Mouse (Mus musculus): ENCODE data around the gene Slc7a10. TPM values are rescaled to one million over a fixed set of nuclear protein-coding genes. Genes with fewer than 3 reads are reported as not detected.

Slc7a10 gene
- total RNA-seq (2021) (under 1 TPM; 0.60 to 0.77 TPM), polyA plus RNA-seq (2012; rRNA removed) (1.5 and 2.9 TPM in 2 replicates)
- long read RNA-seq = 0 reads

GRCm38 (mm10) chr7:35185889-35186569, at the start of gene Slc7a10:
Gene Slc7a10, plus strand, starts transcription at chr7:35186385.
- Histone ChIP-seq H3K79me2 (replicated peaks; ENCODE audit: control insufficient read depth, insufficient read depth, low read length) (no peaks in the 10 kb centered on the region), H3K4me1 (ENCODE audit: control insufficient read depth, insufficient read depth, low read length) (no peaks in the 10 kb centered on the region), H3K4me3 (no peak within 1 kb of the TSS; the same call in 1 of the 2 replicates), H3K27ac (no peak within 1 kb of the TSS), H3K36me3 (ENCODE audit: control insufficient read depth, insufficient read depth, low read length) (no peaks in the 10 kb centered on the region), H3K27me3 (ENCODE audit: control insufficient read depth, insufficient read depth, low read length) (peaks cover 10% of the 10 kb centered on the region), H3K9ac (ENCODE audit: low read depth, low read length) (peak within 1 kb of the TSS; percentile 52)
- WGBS = 3% methylated on average over 43 of the region's 43 CpGs
- no peak for DNase-seq
- no peak for TF ChIP-seq EP300 (IDR thresholded peaks at IDR 0.05; ENCODE audit: insufficient read depth, low read depth, low read length)
- TF ChIP-seq CTCF (IDR thresholded peaks at IDR 0.05) = no peak
- no peak for TF ChIP-seq POLR2A (IDR thresholded peaks at IDR 0.05; ENCODE audit: insufficient read depth, low read depth, low read length)
- intact Hi-C loops (cut with DNase I) = loop anchor here (5.0 kb wide), 1 partner anchor 76 kb away; no protein-coding TSS in a partner anchor

GRCm38 (mm10) chr7:35137524-35137923, 48.7 kb upstream of the Slc7a10 start:
- DNase-seq = no peak
- WGBS = 63% methylated on average over 1 of the region's 1 CpGs
- Histone ChIP-seq H3K36me3 (ENCODE audit: control insufficient read depth, insufficient read depth, low read length) (no peaks in the 10 kb centered on the region), H3K9ac (ENCODE audit: low read depth, low read length) (no peak overlapping the region), H3K4me3 (no peak overlapping the region), H3K27ac (no peak overlapping the region), H3K4me1 (ENCODE audit: control insufficient read depth, insufficient read depth, low read length) (no peaks in the 10 kb centered on the region; the same call in 1 of the 2 replicates), H3K79me2 (replicated peaks; ENCODE audit: control insufficient read depth, insufficient read depth, low read length) (no peaks in the 10 kb centered on the region), H3K27me3 (ENCODE audit: control insufficient read depth, insufficient read depth, low read length) (no peaks in the 10 kb centered on the region)
- intact Hi-C loops (cut with DNase I) = no loop called here
- TF ChIP-seq EP300 (IDR thresholded peaks at IDR 0.05; ENCODE audit: insufficient read depth, low read depth, low read length) (no peak), POLR2A (IDR thresholded peaks at IDR 0.05; ENCODE audit: insufficient read depth, low read depth, low read length) (no peak), CTCF (IDR thresholded peaks at IDR 0.05) (no peak)

GRCm38 (mm10) chr7:35138481-35138880, 47.7 kb upstream of the Slc7a10 start:
- Histone ChIP-seq H3K9ac (ENCODE audit: low read depth, low read length) (no peak overlapping the region), H3K27ac (no peak overlapping the region), H3K4me1 (ENCODE audit: control insufficient read depth, insufficient read depth, low read length) (no peaks in the 10 kb centered on the region; the same call in 1 of the 2 replicates), H3K27me3 (ENCODE audit: control insufficient read depth, insufficient read depth, low read length) (no peaks in the 10 kb centered on the region), H3K36me3 (ENCODE audit: control insufficient read depth, insufficient read depth, low read length) (no peaks in the 10 kb centered on the region), H3K79me2 (replicated peaks; ENCODE audit: control insufficient read depth, insufficient read depth, low read length) (no peaks in the 10 kb centered on the region), H3K4me3 (no peak overlapping the region)
- TF ChIP-seq EP300 (IDR thresholded peaks at IDR 0.05; ENCODE audit: insufficient read depth, low read depth, low read length) = no peak
- no peak for TF ChIP-seq CTCF (IDR thresholded peaks at IDR 0.05)
- WGBS = 63% methylated on average over 4 of the region's 4 CpGs
- no peak for DNase-seq
- intact Hi-C loops (cut with DNase I) = no loop called here

GRCm38 (mm10) chr7:35139880-35140279, 46.3 kb upstream of the Slc7a10 start:
- Histone ChIP-seq H3K27me3 (ENCODE audit: control insufficient read depth, insufficient read depth, low read length) (no peaks in the 10 kb centered on the region), H3K4me3 (no peak overlapping the region), H3K27ac (no peak overlapping the region), H3K9ac (ENCODE audit: low read depth, low read length) (no peak overlapping the region), H3K4me1 (ENCODE audit: control insufficient read depth, insufficient read depth, low read length) (peaks cover 4% of the 10 kb centered on the region), H3K36me3 (ENCODE audit: control insufficient read depth, insufficient read depth, low read length) (no peaks in the 10 kb centered on the region), H3K79me2 (replicated peaks; ENCODE audit: control insufficient read depth, insufficient read depth, low read length) (no peaks in the 10 kb centered on the region)
- WGBS = 78% methylated on average over 5 of the region's 5 CpGs
- no peak for TF ChIP-seq EP300 (IDR thresholded peaks at IDR 0.05; ENCODE audit: insufficient read depth, low read depth, low read length)
- DNase-seq = no peak
- intact Hi-C loops (cut with DNase I) = no loop called here

- TF ChIP-seq POLR2A (IDR thresholded peaks at IDR 0.05; ENCODE audit: insufficient read depth, low read depth, low read length) (no peak), EP300 (IDR thresholded peaks at IDR 0.05; ENCODE audit: insufficient read depth, low read depth, low read length) (no peak), CTCF (IDR thresholded peaks at IDR 0.05) (no peak)
- Histone ChIP-seq H3K27ac (no peak overlapping the region), H3K4me1 (ENCODE audit: control insufficient read depth, insufficient read depth, low read length) (peaks cover 5% of the 10 kb centered on the region), H3K4me3 (no peak overlapping the region), H3K9ac (ENCODE audit: low read depth, low read length) (no peak overlapping the region), H3K36me3 (ENCODE audit: control insufficient read depth, insufficient read depth, low read length) (no peaks in the 10 kb centered on the region), H3K27me3 (ENCODE audit: control insufficient read depth, insufficient read depth, low read length) (no peaks in the 10 kb centered on the region), H3K79me2 (replicated peaks; ENCODE audit: control insufficient read depth, insufficient read depth, low read length) (no peaks in the 10 kb centered on the region)
- no peak for DNase-seq
- WGBS = 40% methylated on average over 5 of the region's 5 CpGs
- intact Hi-C loops (cut with DNase I) = no loop called here
Measured at GRCm38 (mm10) chr7:35141519-35141918, 44.7 kb upstream of the Slc7a10 start.

- Histone ChIP-seq H3K36me3 (ENCODE audit: control insufficient read depth, insufficient read depth, low read length) (no peaks in the 10 kb centered on the region), H3K27ac (no peak overlapping the region), H3K9ac (ENCODE audit: low read depth, low read length) (no peak overlapping the region), H3K4me3 (no peak overlapping the region), H3K27me3 (ENCODE audit: control insufficient read depth, insufficient read depth, low read length) (no peaks in the 10 kb centered on the region), H3K4me1 (ENCODE audit: control insufficient read depth, insufficient read depth, low read length) (peaks cover 5% of the 10 kb centered on the region), H3K79me2 (replicated peaks; ENCODE audit: control insufficient read depth, insufficient read depth, low read length) (no peaks in the 10 kb centered on the region)
- no peak for TF ChIP-seq POLR2A (IDR thresholded peaks at IDR 0.05; ENCODE audit: insufficient read depth, low read depth, low read length)
- TF ChIP-seq CTCF (IDR thresholded peaks at IDR 0.05) = no peak
- TF ChIP-seq EP300 (IDR thresholded peaks at IDR 0.05; ENCODE audit: insufficient read depth, low read depth, low read length) = no peak
- intact Hi-C loops (cut with DNase I) = no loop called here
- 78% methylated on average over 8 of the region's 8 CpGs for WGBS
- no peak for DNase-seq
Measured at GRCm38 (mm10) chr7:35142522-35142921, 43.7 kb upstream of the Slc7a10 start.

Data from heart, adult 2 months (tissue).